Mouse (Mus musculus) 3T3-L1 (cell line): ENCODE results near the gene Fign.

ENCODE experiments used
- DNase-seq: peaks from one replicate; pipeline ENCODE4 v3.0.0-alpha.2; 2015; ENCODE audit warnings: low read depth, low spot score

Fign gene

GRCm38 (mm10) chr2:64097937-64098617 is at the start of gene Fign:
TSS of gene Fign (minus strand) at chr2:64098038.
- no peak for DNase-seq

GRCm38 (mm10) chr2:64133597-64133996 is 35.8 kb upstream of the Fign start:
- no peak for DNase-seq

- no peak for DNase-seq
Measured at GRCm38 (mm10) chr2:64120495-64120894, 22.7 kb upstream of the Fign start.

- no peak for DNase-seq
Measured at GRCm38 (mm10) chr2:64116613-64117012, 18.8 kb upstream of the Fign start.

- no peak for DNase-seq
Measured at GRCm38 (mm10) chr2:64111133-64111532, 13.3 kb upstream of the Fign start.

GRCm38 (mm10) chr2:64109860-64110259 is 12.0 kb upstream of the Fign start:
- no peak for DNase-seq

- no peak for DNase-seq
Measured at GRCm38 (mm10) chr2:64108040-64108439, 10.2 kb upstream of the Fign start.

GRCm38 (mm10) chr2:64098618-64099320 is 931 bp upstream of the Fign start:
- no peak for DNase-seq

- DNase-seq, result no peak
Measured at GRCm38 (mm10) chr2:64096721-64097411, 972 bp downstream of the Fign start.

GRCm38 (mm10) chr2:64096176-64096575 is 1.7 kb downstream of the Fign start:
- no peak for DNase-seq

GRCm38 (mm10) chr2:64095561-64095960 is 2.3 kb downstream of the Fign start:
- no peak for DNase-seq

- no peak for DNase-seq
Measured at GRCm38 (mm10) chr2:64093087-64093486, 4.8 kb downstream of the Fign start.

- no peak for DNase-seq
Measured at GRCm38 (mm10) chr2:64083853-64084427, 13.9 kb downstream of the Fign start.

GRCm38 (mm10) chr2:64079765-64080164 is 18.1 kb downstream of the Fign start:
- no peak for DNase-seq

GRCm38 (mm10) chr2:64078551-64078950 is 19.3 kb downstream of the Fign start:
- DNase-seq, result no peak

- DNase-seq, result no peak
Measured at GRCm38 (mm10) chr2:64077846-64078245, 20.0 kb downstream of the Fign start.

- DNase-seq, result no peak
Measured at GRCm38 (mm10) chr2:64075873-64076272, 22.0 kb downstream of the Fign start.

- DNase-seq, result no peak
Measured at GRCm38 (mm10) chr2:64074602-64075389, 23.0 kb downstream of the Fign start.

GRCm38 (mm10) chr2:64072158-64072557 is 25.7 kb downstream of the Fign start:
- no peak for DNase-seq

- no peak for DNase-seq
Measured at GRCm38 (mm10) chr2:64069950-64070695, 27.7 kb downstream of the Fign start.

- DNase-seq, result no peak
Measured at GRCm38 (mm10) chr2:64065511-64065910, 32.3 kb downstream of the Fign start.
